Mouse (Mus musculus) ES-Bruce4 (cell line): ENCODE measurements at regions not wholly inside any gene's neighbourhood (a gene's known extent, or its start where the extent isn't known, plus 50 kb on each side); places are given as distances from the start of the nearest gene placed in this dataset.

Experiments used
- H3K27ac ChIP-seq: 2 replicates; pipeline ENCODE4 v1.5.1; 2012; ENCODE audit warnings: low read length, inconsistent platforms; ENCODE audit not compliant: insufficient read depth
- H3K27me3 ChIP-seq: 2 replicates; pipeline ENCODE4 v1.6.1; 2012; ENCODE audit warnings: mild to moderate bottlenecking, low read length, inconsistent platforms; ENCODE audit not compliant: control insufficient read depth, poor library complexity, insufficient read depth, severe bottlenecking
- H3K36me3 ChIP-seq: 2 replicates; pipeline ENCODE4 v1.6.1; 2012; ENCODE audit warnings: inconsistent platforms, mild to moderate bottlenecking, low read length, moderate library complexity; ENCODE audit not compliant: control insufficient read depth, poor library complexity, insufficient read depth, severe bottlenecking
- H3K4me1 ChIP-seq: one replicate; pipeline ENCODE4 v1.8.1; 2011; ENCODE audit warnings: low read length; ENCODE audit not compliant: control insufficient read depth, insufficient read depth
- H3K4me3 ChIP-seq: 2 replicates; pipeline ENCODE4 v1.5.1; 2011; ENCODE audit warnings: low read depth, mild to moderate bottlenecking, low read length
- H3K9ac ChIP-seq: 2 replicates; pipeline ENCODE4 v1.6.1; 2012; ENCODE audit warnings: low read depth, mild to moderate bottlenecking, inconsistent platforms; ENCODE audit not compliant: poor library complexity, severe bottlenecking
- H3K9me3 ChIP-seq: replicated peaks from 2 replicates; pipeline ENCODE4 v1.6.1; 2012; ENCODE audit warnings: mild to moderate bottlenecking, low read length, inconsistent platforms; ENCODE audit not compliant: control insufficient read depth, poor library complexity, insufficient read depth, severe bottlenecking
- CTCF ChIP-seq: IDR thresholded peaks from one replicate; pipeline ENCODE4 v1.8.1; 2011; ENCODE audit warnings: low read depth, low read length
- EP300 ChIP-seq: IDR thresholded peaks from 2 replicates; pipeline ENCODE4 v1.6.1; 2011; ENCODE audit warnings: low read depth, low read length; ENCODE audit not compliant: insufficient read depth
- POLR2A ChIP-seq: IDR thresholded peaks from one replicate; pipeline ENCODE4 v1.8.1; 2011; ENCODE audit warnings: low read length; ENCODE audit not compliant: insufficient read depth

- H3K27ac ChIP-seq, result no peak overlapping the region
- H3K9me3 ChIP-seq, result no peaks in the 10 kb centered on the region
- no peaks in the 10 kb centered on the region for H3K36me3 ChIP-seq
- H3K27me3 ChIP-seq, result no peaks in the 10 kb centered on the region
- no peak overlapping the region for H3K9ac ChIP-seq
- TF ChIP-seq POLR2A, result no peak
- no peak for TF ChIP-seq EP300
- no peak for TF ChIP-seq CTCF
- no peaks in the 10 kb centered on the region for H3K4me1 ChIP-seq
- no peak overlapping the region for H3K4me3 ChIP-seq
These were observed 341.5 kb downstream of the 1700017N19Rik start for GRCm38 (mm10) chr10:100931739-100932138.

DNA sequence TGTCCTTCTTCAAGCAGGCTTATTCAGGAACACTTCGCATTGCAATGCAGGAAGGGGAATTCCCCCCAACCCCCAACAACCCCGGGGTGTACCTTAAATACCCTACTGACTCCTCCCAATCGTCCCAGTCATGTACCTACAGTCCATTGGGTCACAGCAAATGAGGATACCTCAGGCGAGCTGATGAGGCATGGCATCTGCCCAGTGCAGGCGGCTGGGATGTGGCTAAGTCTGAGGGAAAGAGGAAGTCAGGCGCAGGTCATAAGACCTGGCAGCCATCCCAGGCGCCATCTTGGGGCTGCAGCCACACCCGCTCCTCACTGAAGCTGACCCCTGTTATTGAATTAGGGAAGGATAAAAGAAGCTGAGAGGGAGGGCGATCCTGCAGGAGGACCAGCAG lies 368.1 kb downstream of the 1700017N19Rik start:
- Histone ChIP-seq H3K9me3 (no peaks in the 10 kb centered on the region), H3K36me3 (no peaks in the 10 kb centered on the region), H3K27ac (no peak overlapping the region), H3K27me3 (no peaks in the 10 kb centered on the region), H3K4me1 (no peaks in the 10 kb centered on the region), H3K4me3 (no peak overlapping the region), H3K9ac (no peak overlapping the region)
- TF ChIP-seq CTCF (no peak), EP300 (no peak), POLR2A (no peak)

DNA sequence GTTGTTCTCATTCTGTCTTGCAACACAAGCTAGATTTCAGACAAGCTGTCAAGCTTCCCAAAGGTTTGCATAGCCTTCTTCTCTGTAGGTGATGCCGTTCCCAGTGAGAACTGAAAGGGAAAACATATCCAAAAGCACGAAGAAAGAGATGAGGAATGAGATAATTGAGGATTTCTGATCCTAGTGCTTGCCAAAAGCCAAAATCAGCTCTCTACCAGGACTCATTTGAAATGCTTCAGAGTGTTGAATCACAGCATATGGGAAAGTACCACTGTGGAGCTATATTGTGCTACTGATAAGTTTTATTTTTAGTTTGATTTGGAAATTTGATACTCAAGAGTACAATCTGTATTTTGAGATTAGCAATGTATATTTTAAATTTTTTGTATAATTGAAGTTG lies 413.2 kb downstream of the 1700017N19Rik start:
- H3K9me3 ChIP-seq, result no peaks in the 10 kb centered on the region
- TF ChIP-seq CTCF (no peak), EP300 (no peak), POLR2A (no peak)
- H3K36me3 ChIP-seq, result no peaks in the 10 kb centered on the region
- no peak overlapping the region for H3K27ac ChIP-seq
- no peaks in the 10 kb centered on the region for H3K27me3 ChIP-seq
- no peaks in the 10 kb centered on the region for H3K4me1 ChIP-seq
- H3K9ac ChIP-seq, result no peak overlapping the region
- H3K4me3 ChIP-seq, result no peak overlapping the region

- no peak overlapping the region for H3K27ac ChIP-seq
- H3K4me3 ChIP-seq, result no peak overlapping the region
- H3K36me3 ChIP-seq, result no peaks in the 10 kb centered on the region
- H3K9ac ChIP-seq, result no peak overlapping the region
- no peaks in the 10 kb centered on the region for H3K9me3 ChIP-seq
- no peaks in the 10 kb centered on the region for H3K4me1 ChIP-seq
- TF ChIP-seq POLR2A (no peak), CTCF (no peak), EP300 (no peak)
- H3K27me3 ChIP-seq, result no peaks in the 10 kb centered on the region
These were observed 414.4 kb downstream of the 1700017N19Rik start for GRCm38 (mm10) chr10:101004687-101005086.

- Histone ChIP-seq H3K9me3 (no peaks in the 10 kb centered on the region), H3K27me3 (no peaks in the 10 kb centered on the region), H3K9ac (no peak overlapping the region), H3K36me3 (no peaks in the 10 kb centered on the region), H3K4me1 (no peaks in the 10 kb centered on the region), H3K27ac (no peak overlapping the region), H3K4me3 (no peak overlapping the region)
- no peak for TF ChIP-seq EP300
- TF ChIP-seq POLR2A, result no peak
These were observed 425.1 kb downstream of the 1700017N19Rik start for GRCm38 (mm10) chr10:101015416-101015815.

DNA sequence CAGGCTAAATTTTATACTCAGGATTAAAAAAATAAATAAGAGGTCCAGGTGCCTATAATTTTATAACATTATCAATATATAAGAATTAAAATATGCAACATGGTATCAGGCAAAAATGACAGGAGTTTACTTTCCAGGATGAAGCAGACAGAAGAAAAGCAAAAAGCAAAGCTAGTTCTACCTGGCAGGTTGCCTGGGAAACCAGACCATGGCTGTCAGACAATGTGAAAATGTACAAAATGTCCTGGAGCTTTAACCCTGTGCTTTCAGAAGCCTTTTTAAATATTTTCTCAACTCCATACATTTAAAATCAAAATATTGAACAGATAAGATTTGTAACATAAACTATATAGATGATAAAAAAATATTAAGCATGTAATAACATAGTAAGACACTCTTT lies 448.3 kb downstream of the 1700017N19Rik start:
- no peaks in the 10 kb centered on the region for H3K27me3 ChIP-seq
- H3K4me3 ChIP-seq, result no peak overlapping the region
- no peaks in the 10 kb centered on the region for H3K9me3 ChIP-seq
- H3K9ac ChIP-seq, result no peak overlapping the region
- no peak overlapping the region for H3K27ac ChIP-seq
- H3K36me3 ChIP-seq, result no peaks in the 10 kb centered on the region
- TF ChIP-seq EP300, result no peak
- no peak for TF ChIP-seq CTCF
- TF ChIP-seq POLR2A, result no peak
- no peaks in the 10 kb centered on the region for H3K4me1 ChIP-seq
